Mouse (Mus musculus) cerebellum, postnatal 10 days (tissue): ENCODE results near the gene Cops3.
"Not testable (repeated sequence)": the region's sequence is repeated elsewhere in the genome, so short reads cannot be mapped to it uniquely, and the experiment has no call there.

Experiments
- DNase-seq, 2 experiments: peaks; one replicate each; pipeline ENCODE4 v3.0.0; 2021; ENCODE audit warnings: mixed read lengths in 2 of 2

Gene Cops3

DNA sequence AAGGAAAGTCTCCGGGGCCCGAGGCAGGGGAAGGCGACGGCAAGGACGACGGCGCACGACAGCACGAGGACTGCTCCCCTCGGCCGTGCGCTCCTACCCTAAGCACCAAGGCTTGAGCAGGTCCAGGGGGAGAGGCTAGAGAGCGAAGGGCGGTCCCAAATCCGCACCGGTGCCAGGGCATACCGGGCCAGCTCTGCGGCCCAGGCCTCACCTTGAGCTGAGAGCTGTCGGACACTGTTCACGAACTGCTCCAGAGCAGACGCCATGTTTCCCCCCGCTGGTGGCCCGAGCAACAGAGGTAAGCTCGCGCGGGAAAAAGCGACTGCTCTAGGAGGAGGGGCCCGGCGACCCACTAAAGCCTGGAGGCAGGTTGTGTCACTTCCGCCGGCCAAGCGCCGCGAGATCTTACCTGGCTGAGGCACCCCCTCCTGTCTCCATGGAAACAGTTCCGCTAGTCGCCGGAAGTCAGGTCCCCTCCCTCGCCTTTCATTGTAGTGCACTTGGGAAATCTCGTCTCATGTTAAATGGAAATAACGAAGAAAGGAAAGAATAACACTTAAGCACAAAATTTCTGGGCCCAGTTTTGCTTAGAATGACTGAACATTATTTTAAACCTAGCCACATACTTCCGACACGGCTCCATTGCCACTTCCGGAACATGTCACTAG lies at the start of gene Cops3:
Gene Cops3 (minus strand): TSS at position 380 of the 668 bp plus-strand sequence.
- peak; percentile 97 to 98 for DNase-seq

DNA sequence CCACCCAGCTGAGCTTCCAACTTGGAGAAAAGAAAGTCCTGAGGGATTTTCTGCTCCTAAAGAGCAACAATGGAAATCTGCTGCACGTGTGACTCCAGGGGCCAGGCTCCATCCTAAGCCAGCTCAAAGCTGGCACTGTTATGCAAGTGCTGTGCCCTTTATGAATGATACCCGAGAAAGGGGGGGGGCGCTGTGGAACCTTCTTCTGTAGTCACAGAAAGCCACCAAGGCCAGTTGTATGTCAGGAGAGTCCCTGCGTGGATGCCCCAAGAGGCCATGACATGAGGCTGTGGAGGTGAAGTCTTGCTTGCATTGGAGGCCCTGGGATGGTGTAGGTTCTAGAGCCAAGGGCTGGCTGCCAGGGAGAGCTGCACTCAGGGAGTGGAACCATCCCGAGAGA lies 48.5 kb upstream of the Cops3 start:
- DNase-seq, result peak; percentile 35 to 36

GRCm38 (mm10) chr11:59886952-59887351 lies 47.3 kb upstream of the Cops3 start:
- no peak for DNase-seq

- DNase-seq, result no peak
Measured at GRCm38 (mm10) chr11:59885217-59885986, 45.8 kb upstream of the Cops3 start.

DNA sequence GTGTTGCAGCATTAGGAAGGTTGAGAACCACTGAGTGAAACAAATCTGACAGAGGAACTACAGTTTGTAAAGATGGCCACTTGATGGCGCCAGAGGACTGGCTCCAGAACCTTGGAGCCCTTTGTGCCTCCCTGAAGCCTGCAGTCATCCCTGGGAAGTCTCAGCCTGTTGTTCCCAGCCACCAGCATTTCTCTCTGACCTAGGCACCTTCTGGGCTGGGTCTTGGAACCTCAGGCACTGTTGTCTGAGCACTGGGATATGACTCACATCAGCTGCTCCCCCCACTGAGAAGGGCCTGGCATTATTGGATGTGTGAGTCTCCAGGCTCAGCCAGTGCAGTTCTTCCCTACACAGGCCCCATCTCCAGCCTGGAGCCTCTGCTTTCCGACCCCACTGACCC lies 40.4 kb upstream of the Cops3 start:
- peak; percentile 91 to 92 for DNase-seq

GRCm38 (mm10) chr11:59872124-59872523 lies 32.5 kb upstream of the Cops3 start:
- DNase-seq, result no peak

DNA sequence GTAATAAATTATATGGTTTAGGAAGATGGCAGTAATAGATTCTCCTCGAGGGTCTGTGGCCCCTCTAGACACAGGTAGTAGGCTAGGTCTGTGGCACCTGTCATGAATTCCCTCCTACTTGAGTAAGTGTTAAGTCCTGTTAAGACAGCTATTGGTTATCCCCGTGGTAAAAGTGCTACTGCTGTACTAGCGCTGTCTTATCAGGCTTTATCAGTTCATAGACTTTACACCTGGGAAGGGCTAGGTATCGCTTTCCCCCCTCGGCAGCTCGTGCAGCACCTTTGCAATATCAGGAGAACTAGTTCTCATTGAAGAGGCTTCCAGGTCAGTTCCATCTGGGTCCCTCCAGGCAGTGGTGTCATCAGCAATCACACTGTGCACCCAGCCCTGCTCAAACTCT lies 24.7 kb upstream of the Cops3 start:
- DNase-seq, result no peak

GRCm38 (mm10) chr11:59860467-59860866 lies 20.8 kb upstream of the Cops3 start:
- no peak for DNase-seq

- no peak for DNase-seq
Measured at GRCm38 (mm10) chr11:59852865-59853264, 13.2 kb upstream of the Cops3 start.

DNA sequence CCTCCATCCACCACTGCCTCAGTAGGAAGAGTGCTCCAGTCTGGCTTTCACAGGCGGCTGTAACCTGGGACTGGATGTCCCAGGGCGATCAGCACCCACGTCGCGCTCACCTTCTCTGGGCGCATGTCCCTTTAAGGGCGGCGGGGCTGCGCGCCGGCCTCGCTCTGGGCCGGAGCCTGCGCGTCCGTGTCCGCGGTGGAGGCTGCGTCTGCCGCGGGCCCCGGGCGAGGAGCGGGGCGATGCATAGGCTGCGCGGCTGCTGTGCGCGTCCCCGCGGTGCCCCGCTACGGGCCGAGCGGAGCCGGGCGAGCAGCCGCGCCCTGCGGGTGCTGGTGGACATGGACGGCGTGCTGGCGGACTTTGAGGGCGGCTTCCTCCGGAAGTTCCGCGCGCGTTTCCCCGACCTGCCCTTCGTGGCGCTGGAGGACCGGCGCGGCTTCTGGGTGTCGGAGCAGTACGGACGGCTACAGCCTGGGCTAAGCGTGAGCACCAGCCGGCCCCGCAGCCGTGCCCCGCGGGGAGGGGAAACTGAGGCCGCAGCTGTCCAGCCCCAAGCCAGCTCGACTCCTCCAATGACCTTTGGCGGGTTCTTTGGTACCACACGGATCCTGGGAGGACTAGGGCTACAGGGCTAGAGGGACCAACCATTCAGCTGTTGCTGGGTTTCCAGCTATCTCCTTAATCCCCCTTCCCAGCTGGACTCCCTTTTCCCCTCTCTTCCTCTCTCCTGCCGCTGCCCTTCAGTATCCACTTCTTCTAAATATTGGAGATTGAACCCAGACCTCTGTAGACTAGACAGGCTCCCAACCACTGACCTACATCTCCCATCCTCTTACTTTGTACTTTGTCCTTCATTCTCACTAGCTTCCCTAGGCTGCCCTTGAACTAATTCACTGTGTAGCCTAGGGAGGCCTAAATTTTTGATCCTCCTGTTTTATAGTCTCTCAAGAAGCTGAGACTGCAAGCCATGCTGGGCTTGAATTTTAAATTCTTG lies 8.6 kb upstream of the Cops3 start:
- DNase-seq, result peak; percentile 87 to 88

DNA sequence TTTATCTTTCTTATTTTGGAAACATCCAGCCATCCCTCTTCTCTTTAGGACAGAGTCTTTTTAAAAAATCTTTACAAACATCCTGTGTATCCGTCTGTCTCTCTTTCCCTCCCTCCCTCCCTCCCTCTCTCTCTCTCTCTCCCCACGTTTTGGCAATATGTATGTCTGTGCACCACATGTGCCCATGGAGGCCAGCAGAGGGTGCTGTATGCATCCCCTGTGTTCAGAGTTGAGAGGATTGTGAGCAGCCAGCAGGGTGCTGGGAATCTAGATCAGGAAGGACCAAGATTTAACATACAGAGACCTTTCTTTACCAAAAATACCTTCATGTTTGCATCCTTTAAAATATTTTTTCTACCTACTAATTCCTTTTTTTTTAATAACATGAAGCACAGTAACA lies 7.5 kb upstream of the Cops3 start:
- peak; percentile 74 to 79 for DNase-seq

DNA sequence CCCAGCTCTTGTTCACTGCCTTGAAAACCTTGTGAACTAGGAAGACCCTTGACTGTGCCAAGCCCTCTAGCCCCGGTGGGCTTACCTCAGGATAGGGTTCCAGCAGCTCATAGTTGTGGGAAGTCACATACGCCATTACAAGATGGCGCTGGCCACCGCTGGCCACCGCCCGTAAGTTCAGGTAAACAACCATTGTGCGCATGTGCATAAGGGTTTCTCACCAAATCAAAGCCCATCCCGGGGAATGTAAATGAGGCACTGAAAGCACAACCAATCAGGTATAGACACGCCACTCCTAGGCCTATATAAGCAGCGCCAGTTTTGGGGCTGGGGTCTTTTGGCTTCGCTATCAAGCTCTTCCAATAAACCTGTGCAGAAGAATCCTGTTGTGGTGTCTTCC lies 6.7 kb upstream of the Cops3 start:
- DNase-seq, result no peak

GRCm38 (mm10) chr11:59839008-59839458 lies 605 bp downstream of the Cops3 start, which contains the start of gene Nt5m:
TSS of gene Nt5m (plus strand) at chr11:59839447.
- peak; percentile 98 for DNase-seq

DNA sequence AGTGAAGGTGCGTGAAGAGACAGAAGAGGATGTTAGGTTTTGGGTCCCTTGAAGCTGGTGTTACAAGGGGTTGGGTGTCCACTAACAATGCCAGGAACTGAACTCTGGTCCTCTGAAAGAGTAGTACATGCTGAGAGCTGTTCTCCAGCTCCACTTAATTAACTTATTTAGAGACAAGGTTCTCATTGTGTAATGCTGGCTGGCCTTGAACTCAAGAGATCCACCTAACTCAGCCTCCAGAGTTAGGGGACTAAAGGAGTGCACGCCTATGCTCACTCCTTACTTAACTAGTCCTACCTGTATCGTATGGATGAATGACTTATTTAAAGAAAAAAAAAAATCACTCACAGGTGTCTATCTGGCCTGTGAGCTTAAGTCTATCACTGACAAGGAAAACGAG lies 1.2 kb downstream of the Cops3 start:
- no peak for DNase-seq

DNA sequence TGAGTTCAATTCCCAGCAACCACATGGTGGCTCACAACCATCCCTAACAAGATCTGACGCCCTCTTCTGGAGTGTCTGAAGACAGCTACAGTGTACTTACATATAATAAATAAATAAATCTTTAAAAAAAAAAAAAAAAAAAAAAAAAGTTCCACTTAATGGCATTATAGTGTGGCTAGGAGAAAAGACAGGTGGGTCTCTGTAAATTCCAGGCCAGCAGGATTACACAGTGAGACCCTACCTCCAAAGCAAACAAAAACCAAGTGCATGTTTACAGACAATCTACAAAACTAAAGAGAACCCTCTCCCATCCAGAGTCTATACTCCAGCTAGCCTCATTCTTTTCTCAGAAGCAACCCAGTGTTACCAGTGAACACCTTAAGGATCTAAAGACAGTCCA lies 1.8 kb downstream of the Cops3 start:
- DNase-seq, result not testable (repeated sequence)

DNA sequence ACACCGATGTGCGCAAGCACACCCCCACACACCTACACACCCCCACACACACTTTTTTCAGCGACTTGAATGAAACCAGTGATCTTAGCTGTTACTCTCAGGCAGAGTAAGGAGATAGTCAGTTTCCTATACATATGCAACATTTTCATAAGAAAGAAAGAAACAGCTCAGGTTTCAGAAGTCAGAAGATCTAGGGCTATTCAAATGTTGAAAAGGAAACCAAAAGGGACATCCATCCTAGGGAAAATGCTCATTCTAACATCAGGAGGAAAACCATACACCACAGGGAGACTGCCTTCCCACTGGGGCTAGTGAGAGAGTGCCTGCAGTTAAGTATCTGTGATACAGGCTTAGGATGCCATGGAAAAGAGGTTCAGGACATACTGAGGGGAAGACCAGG lies 18.0 kb downstream of the Cops3 start:
- no peak for DNase-seq

- DNase-seq, result no peak
Measured at GRCm38 (mm10) chr11:59817916-59818315, 21.7 kb downstream of the Cops3 start.

DNA sequence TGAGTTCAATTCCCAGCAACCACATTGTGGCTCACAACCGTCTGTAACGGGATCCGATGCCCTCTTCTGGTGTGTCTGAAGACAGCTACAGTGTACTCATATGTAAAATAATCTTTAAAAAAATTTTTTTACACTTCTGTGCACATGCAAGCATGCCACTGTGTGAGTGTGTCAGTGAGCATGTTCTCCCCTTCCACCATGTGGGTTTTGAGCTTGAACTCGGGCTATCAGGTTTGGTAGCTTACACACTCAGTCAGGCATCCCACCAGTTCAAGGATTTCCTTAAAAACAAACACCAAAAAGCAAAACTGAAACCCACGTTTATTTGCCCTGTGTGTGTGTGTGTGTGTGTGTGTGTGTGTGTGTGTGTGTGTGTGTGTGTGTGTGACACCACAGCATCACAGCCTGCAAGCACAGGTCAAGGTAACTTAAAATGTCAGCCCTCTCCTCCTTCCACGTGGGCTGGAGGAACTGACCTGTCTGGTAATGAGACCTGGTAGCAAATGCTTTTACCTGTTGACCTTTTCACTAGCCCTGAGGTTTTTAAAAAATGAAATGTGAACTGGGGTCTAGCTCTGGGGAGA lies 24.1 kb downstream of the Cops3 start:
- no peak for DNase-seq

GRCm38 (mm10) chr11:59814936-59815335 lies 24.7 kb downstream of the Cops3 start:
- DNase-seq, result no peak

GRCm38 (mm10) chr11:59814311-59814710 lies 25.3 kb downstream of the Cops3 start:
- DNase-seq, result no peak

- no peak for DNase-seq
Measured at GRCm38 (mm10) chr11:59813276-59813675, 26.4 kb downstream of the Cops3 start.

DNA sequence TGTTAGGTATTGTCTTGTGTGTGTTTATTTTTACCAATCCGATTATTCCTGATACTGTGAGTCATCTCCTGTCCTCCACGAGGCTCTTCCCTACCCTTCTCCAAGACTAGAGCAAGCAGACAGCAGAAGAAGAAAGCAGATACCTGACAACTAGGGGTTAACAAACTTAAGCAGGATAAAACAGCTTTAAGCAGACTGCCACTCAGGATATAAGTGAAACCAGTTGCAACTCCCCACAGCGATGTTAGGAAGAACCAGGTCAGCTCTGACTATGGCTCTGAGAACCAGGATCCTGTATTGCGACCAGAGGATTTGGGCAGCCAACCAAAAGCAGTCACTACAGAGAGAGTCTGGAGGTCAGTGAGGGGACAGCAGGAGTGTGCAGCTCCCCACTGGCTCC lies 28.4 kb downstream of the Cops3 start:
- no peak for DNase-seq
